Mouse (Mus musculus) intestine, postnatal 0 days (tissue): Measurements from ENCODE around the gene Stx8. TPM values are rescaled to one million over a fixed set of nuclear protein-coding genes. Genes with fewer than 3 reads are reported as not detected.

Experiments
- ATAC-seq: fragments of 200-750 bp; cut with Nextera tagmentation; 2 replicates; pipeline ENCODE4 v1.8.0; 2017; ENCODE audit warnings: mild to moderate bottlenecking, moderate TSS enrichment, moderate library complexity
- H3K27ac ChIP-seq: fragments of 300-500 bp; sonication (generic); 2 replicates; pipeline ENCODE4 v1.5.1; 2014; ENCODE audit warnings: mild to moderate bottlenecking, low read depth, low read length, moderate library complexity
- H3K27me3 ChIP-seq: fragments of 300-500 bp; sonication (generic); replicated peaks from 2 replicates; pipeline ENCODE4 v1.6.1; 2014; ENCODE audit warnings: low read length, mixed read lengths; ENCODE audit not compliant: control insufficient read depth, insufficient read depth
- H3K36me3 ChIP-seq: fragments of 300-500 bp; sonication (generic); 2 replicates; pipeline ENCODE4 v1.6.1; 2014; ENCODE audit warnings: mild to moderate bottlenecking, moderate library complexity; ENCODE audit not compliant: control insufficient read depth, insufficient read depth
- H3K4me1 ChIP-seq: fragments of 300-500 bp; sonication (generic); replicated peaks from 2 replicates; pipeline ENCODE4 v1.6.1; 2014; ENCODE audit warnings: antibody characterized with exemption, low read length, mixed read lengths; ENCODE audit not compliant: control insufficient read depth, insufficient read depth
- H3K4me2 ChIP-seq: fragments of 300-500 bp; sonication (generic); replicated peaks from 2 replicates; pipeline ENCODE4 v1.6.1; 2014; ENCODE audit warnings: low read depth, mild to moderate bottlenecking, moderate library complexity
- H3K4me3 ChIP-seq: fragments of 300-500 bp; sonication (generic); 2 replicates; pipeline ENCODE4 v1.5.1; 2014; ENCODE audit warnings: low read depth, low read length
- H3K9ac ChIP-seq: fragments of 300-500 bp; sonication (generic); 2 replicates; pipeline ENCODE4 v1.6.1; 2014; ENCODE audit warnings: mild to moderate bottlenecking, low read depth, low read length
- H3K9me3 ChIP-seq: fragments of 300-500 bp; sonication (generic); 2 replicates; pipeline ENCODE4 v1.6.1; 2016; ENCODE audit warnings: mixed run types; ENCODE audit not compliant: control insufficient read depth
- CTCF ChIP-seq: sonication (generic); IDR thresholded peaks from 2 replicates; pipeline ENCODE4 v1.5.1; 2016; ENCODE audit warnings: low read depth, mild to moderate bottlenecking, control low read depth, antibody characterized with exemption, moderate library complexity
- WGBS: fragments of 180-500 bp; shearing (Covaris S2); extraction: QIAGEN DNeasy Blood & Tissue Kit; methylation state at CpG from one replicate; pipeline ENCODE4 v1.1.7; 2014; 5-methylcytosine and 5-hydroxymethylcytosine counted together
- polyA plus RNA-seq: library from polyadenylated mRNA; unstranded; fragments of >200 nt; fragmentation: Nextera tagmentation; extraction: Ambion mirVana; gene quantifications from 2 replicates; pipeline ENCODE4 v1.2.1, GENCODE M21; 2015

Gene Stx8
- polyA plus RNA-seq, 1 experiment from 2014 or later: 79.1 TPM

GRCm38 (mm10) chr11:68029079-68029478, 63.1 kb downstream of the Stx8 start:
- 30% methylated on average over 4 of the region's 4 CpGs for WGBS
- H3K4me1 ChIP-seq: peaks cover 12% of the 10 kb centered on the region; the same call in 1 of the 2 replicates
- no peak for ATAC-seq

DNA sequence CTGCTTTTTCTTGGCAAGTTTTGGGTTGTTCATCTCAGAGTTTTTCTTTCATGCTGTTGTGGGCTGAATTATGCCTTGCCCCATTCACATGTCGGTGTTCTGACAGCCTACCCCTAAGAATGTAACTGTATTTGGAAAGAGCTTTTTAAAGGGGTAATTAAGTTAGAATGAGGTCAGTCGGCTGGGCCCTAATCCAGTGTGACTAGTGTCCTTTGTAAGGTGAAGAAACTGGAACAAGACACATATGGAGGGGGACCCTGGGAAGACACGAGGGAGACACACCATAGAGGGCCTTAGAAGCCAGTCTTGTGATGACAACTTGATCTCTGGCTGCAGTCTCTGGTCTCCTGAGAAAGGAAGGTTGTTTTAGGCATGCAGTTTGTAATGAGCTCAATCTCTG, 63.9 kb downstream of the Stx8 start:
- Histone ChIP-seq H3K36me3 (no peaks in the 10 kb centered on the region), H3K4me2 (no peak overlapping the region), H3K4me1 (peaks cover 13% of the 10 kb centered on the region; the same call in 1 of the 2 replicates), H3K9me3 (no peaks in the 10 kb centered on the region), H3K4me3 (no peak overlapping the region), H3K27me3 (no peaks in the 10 kb centered on the region), H3K27ac (no peak overlapping the region), H3K9ac (no peak overlapping the region)
- TF ChIP-seq CTCF: no peak
- WGBS: 57% methylated on average over 3 of the region's 3 CpGs
- no peak for ATAC-seq

More at GRCm38 (mm10) chr11:68029079-68029478, 63.1 kb downstream of the Stx8 start:
- no peaks in the 10 kb centered on the region for H3K9me3 ChIP-seq
- no peak overlapping the region for H3K4me2 ChIP-seq
- no peak overlapping the region; the same call in 1 of the 2 replicates for H3K27ac ChIP-seq
- H3K36me3 ChIP-seq: no peaks in the 10 kb centered on the region
- no peak for TF ChIP-seq CTCF
- no peaks in the 10 kb centered on the region for H3K27me3 ChIP-seq
- no peak overlapping the region for H3K9ac ChIP-seq
- no peak overlapping the region for H3K4me3 ChIP-seq

GRCm38 (mm10) chr11:68030771-68031170, 64.8 kb downstream of the Stx8 start:
- H3K4me1 ChIP-seq: peaks cover 13% of the 10 kb centered on the region; the same call in 1 of the 2 replicates
- H3K9ac ChIP-seq: no peak overlapping the region
- TF ChIP-seq CTCF: no peak
- no peak overlapping the region for H3K4me3 ChIP-seq
- H3K36me3 ChIP-seq: no peaks in the 10 kb centered on the region
- H3K27ac ChIP-seq: no peak overlapping the region
- no peak for ATAC-seq
- H3K4me2 ChIP-seq: no peak overlapping the region
- no peaks in the 10 kb centered on the region for H3K9me3 ChIP-seq
- H3K27me3 ChIP-seq: no peaks in the 10 kb centered on the region
- 95% methylated on average over 1 of the region's 1 CpGs for WGBS

GRCm38 (mm10) chr11:68032448-68032847, 66.5 kb downstream of the Stx8 start:
- no peaks in the 10 kb centered on the region for H3K36me3 ChIP-seq
- H3K27me3 ChIP-seq: no peaks in the 10 kb centered on the region
- ATAC-seq: peak; percentile 86
- H3K4me1 ChIP-seq: peaks cover 13% of the 10 kb centered on the region; the same call in 1 of the 2 replicates
- H3K9me3 ChIP-seq: no peaks in the 10 kb centered on the region
- no peak overlapping the region for H3K4me3 ChIP-seq
- H3K27ac ChIP-seq: peak overlapping the region; percentile 70
- H3K9ac ChIP-seq: no peak overlapping the region
- 29% methylated on average over 2 of the region's 2 CpGs for WGBS
- H3K4me2 ChIP-seq: no peak overlapping the region
- TF ChIP-seq CTCF: no peak

- Histone ChIP-seq H3K4me1 (peaks cover 13% of the 10 kb centered on the region; the same call in 1 of the 2 replicates), H3K36me3 (no peaks in the 10 kb centered on the region), H3K4me2 (no peak overlapping the region), H3K4me3 (no peak overlapping the region), H3K27ac (peak overlapping the region; percentile 70), H3K9me3 (no peaks in the 10 kb centered on the region), H3K9ac (no peak overlapping the region), H3K27me3 (no peaks in the 10 kb centered on the region)
- no peak for ATAC-seq
- no peak for TF ChIP-seq CTCF
- WGBS: 51% methylated on average over 11 of the region's 11 CpGs
These were observed 67.4 kb downstream of the Stx8 start for GRCm38 (mm10) chr11:68033331-68033926.

DNA sequence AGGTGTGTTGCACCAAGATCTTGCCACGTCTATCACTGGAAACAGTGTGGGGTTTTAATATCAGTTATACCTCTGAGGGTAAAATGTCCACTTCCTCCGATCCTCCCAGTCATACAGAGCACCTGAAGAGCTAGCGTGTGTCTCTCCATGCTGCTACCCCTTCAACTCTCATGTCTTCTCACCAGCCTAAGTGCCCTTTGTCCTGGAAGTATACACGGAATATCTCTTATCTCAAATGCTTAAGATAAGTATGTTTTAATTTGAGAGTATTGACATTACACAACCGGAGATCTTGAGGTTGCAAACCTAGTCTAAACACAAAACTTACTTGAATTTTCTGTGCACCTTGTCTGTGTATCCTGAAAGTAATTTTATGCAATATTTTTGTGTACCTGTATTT, 68.4 kb downstream of the Stx8 start:
- ATAC-seq: no peak
- H3K9me3 ChIP-seq: no peaks in the 10 kb centered on the region
- H3K4me1 ChIP-seq: peaks cover 13% of the 10 kb centered on the region; the same call in 1 of the 2 replicates
- H3K4me3 ChIP-seq: no peak overlapping the region
- no peak for TF ChIP-seq CTCF
- no peaks in the 10 kb centered on the region for H3K36me3 ChIP-seq
- H3K27ac ChIP-seq: no peak overlapping the region
- no peak overlapping the region for H3K9ac ChIP-seq
- H3K27me3 ChIP-seq: no peaks in the 10 kb centered on the region
- WGBS: 43% methylated on average over 5 of the region's 5 CpGs
- no peak overlapping the region for H3K4me2 ChIP-seq
